Mouse (Mus musculus): Measurements from ENCODE around the gene Fam71f1. TPM values are rescaled to one million over a fixed set of nuclear protein-coding genes. Genes with fewer than 3 reads are reported as not detected.

The Fam71f1 gene
- polyA plus RNA-seq, 1 experiment from 2014 or later, result not detected

DNA sequence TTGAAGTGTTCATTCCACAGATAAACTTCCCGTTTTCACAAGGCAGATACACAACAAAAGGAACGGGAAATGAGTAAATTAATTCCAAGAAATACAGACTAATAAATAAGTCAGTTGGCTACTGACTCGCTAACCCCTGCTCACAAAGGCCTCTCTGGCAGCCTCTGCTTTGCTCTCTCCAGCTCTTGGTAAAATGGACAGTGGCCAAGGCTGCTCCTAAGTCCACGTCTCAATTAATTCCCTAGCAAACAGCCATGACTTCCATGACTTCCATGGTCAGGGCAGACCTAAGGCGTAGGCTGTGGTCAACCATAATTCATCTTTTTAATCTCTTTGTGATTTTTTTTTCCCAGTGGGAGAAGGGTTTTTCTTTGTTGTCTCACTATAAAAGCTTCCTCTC lies 31.0 kb upstream of the Fam71f1 start:
- no peak overlapping the region for H3K4me2 ChIP-seq (ENCODE audit: low read length)
- no peaks in the 10 kb centered on the region for H3K36me3 ChIP-seq (ENCODE audit: control insufficient read depth, insufficient read depth, low read length)
- no peak overlapping the region for H3K9ac ChIP-seq (ENCODE audit: low read depth, low read length)
- H3K27ac ChIP-seq (ENCODE audit: low read length), result no peak overlapping the region
- H3K4me3 ChIP-seq (ENCODE audit: low read depth, low read length), result no peak overlapping the region
- WGBS, result 27% methylated on average over 5 of the region's 5 CpGs
- H3K4me1 ChIP-seq (ENCODE audit: control insufficient read depth, insufficient read depth, low read length), result no peaks in the 10 kb centered on the region
- no peaks in the 10 kb centered on the region for H3K27me3 ChIP-seq (ENCODE audit: control insufficient read depth, insufficient read depth, low read depth, low read length)
- no peaks in the 10 kb centered on the region for H3K9me3 ChIP-seq (replicated peaks; ENCODE audit: control insufficient read depth, low read length, poor library complexity, severe bottlenecking)
- no peak for ATAC-seq

DNA sequence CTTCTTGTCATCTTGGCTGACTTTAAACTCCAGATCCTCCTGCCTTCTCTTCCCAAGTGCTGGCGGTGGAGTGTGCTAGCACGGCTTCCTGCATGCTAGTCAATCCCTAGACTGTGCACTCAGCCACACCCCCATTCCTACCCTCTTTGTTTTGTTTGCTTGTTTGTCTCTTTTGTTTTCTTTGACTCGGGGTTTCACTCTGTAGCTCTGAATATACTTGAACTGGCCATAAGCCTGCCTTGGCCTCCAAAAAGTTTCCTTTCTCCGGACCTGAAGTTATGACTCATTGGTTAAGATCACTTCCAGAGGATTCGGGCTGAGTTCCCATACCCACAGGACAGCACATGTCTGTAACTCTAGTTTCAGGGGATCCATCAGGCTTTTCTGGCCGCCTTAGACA lies 30.3 kb upstream of the Fam71f1 start:
- Histone ChIP-seq H3K27me3 (ENCODE audit: control insufficient read depth, insufficient read depth, low read depth, low read length) (no peaks in the 10 kb centered on the region), H3K4me3 (ENCODE audit: low read depth, low read length) (no peak overlapping the region), H3K4me1 (ENCODE audit: control insufficient read depth, insufficient read depth, low read length) (no peaks in the 10 kb centered on the region), H3K4me2 (ENCODE audit: low read length) (no peak overlapping the region), H3K27ac (ENCODE audit: low read length) (no peak overlapping the region), H3K9me3 (replicated peaks; ENCODE audit: control insufficient read depth, low read length, poor library complexity, severe bottlenecking) (no peaks in the 10 kb centered on the region), H3K36me3 (ENCODE audit: control insufficient read depth, insufficient read depth, low read length) (no peaks in the 10 kb centered on the region), H3K9ac (ENCODE audit: low read depth, low read length) (no peak overlapping the region)
- ATAC-seq, result no peak
- 60% methylated on average over 6 of the region's 6 CpGs for WGBS

DNA sequence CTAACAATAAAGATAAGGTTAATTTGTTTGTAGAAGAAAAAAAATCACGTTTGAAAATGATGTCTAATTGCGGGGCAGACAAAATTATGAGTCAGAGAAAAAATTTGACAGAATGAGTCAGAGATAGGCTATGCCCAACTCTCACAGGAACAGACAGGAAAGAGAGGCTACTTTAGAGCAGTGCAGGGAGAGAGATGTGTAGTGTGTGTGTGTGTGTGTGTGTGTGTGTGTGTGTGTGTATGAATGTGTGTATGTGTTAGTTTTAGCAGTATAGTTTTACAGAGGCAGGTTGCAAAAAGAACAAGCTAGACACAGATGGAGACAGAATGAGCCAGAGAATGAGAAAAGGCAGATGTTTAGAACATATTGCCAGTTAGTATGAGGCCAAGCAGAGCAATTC lies 19.8 kb upstream of the Fam71f1 start:
- H3K27ac ChIP-seq (ENCODE audit: low read length), result no peak overlapping the region
- no peak overlapping the region for H3K4me2 ChIP-seq (ENCODE audit: low read length)
- WGBS, result 74% methylated on average over 2 of the region's 2 CpGs
- H3K9ac ChIP-seq (ENCODE audit: low read depth, low read length), result no peak overlapping the region
- no peak for ATAC-seq
- no peaks in the 10 kb centered on the region for H3K4me1 ChIP-seq (ENCODE audit: control insufficient read depth, insufficient read depth, low read length)
- H3K9me3 ChIP-seq (replicated peaks; ENCODE audit: control insufficient read depth, low read length, poor library complexity, severe bottlenecking), result no peaks in the 10 kb centered on the region
- H3K27me3 ChIP-seq (ENCODE audit: control insufficient read depth, insufficient read depth, low read depth, low read length), result no peaks in the 10 kb centered on the region
- no peak overlapping the region for H3K4me3 ChIP-seq (ENCODE audit: low read depth, low read length)
- no peaks in the 10 kb centered on the region for H3K36me3 ChIP-seq (ENCODE audit: control insufficient read depth, insufficient read depth, low read length)

DNA sequence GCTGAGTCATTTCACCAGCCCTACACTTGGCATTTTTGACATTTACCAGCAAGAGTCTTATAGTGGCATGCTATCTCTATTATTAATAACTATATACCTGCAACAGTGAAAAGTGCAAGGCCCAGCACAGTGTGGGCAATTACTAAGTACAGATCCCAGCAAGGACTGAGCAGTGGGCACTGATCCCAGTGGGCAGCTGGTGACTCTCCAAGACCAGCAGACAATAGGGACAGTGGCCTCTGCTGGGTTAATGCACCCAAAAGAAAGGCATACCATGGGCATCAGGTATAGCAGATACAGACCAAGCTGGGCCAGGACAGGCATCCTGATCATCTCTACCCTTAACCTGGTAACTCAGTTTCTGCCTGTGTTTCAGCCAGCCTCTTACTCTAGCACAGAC lies 15.7 kb upstream of the Fam71f1 start:
- Histone ChIP-seq H3K4me3 (ENCODE audit: low read depth, low read length) (no peak overlapping the region), H3K27me3 (ENCODE audit: control insufficient read depth, insufficient read depth, low read depth, low read length) (no peaks in the 10 kb centered on the region), H3K9ac (ENCODE audit: low read depth, low read length) (no peak overlapping the region), H3K36me3 (ENCODE audit: control insufficient read depth, insufficient read depth, low read length) (no peaks in the 10 kb centered on the region), H3K4me2 (ENCODE audit: low read length) (no peak overlapping the region), H3K27ac (ENCODE audit: low read length) (no peak overlapping the region), H3K9me3 (replicated peaks; ENCODE audit: control insufficient read depth, low read length, poor library complexity, severe bottlenecking) (no peaks in the 10 kb centered on the region), H3K4me1 (ENCODE audit: control insufficient read depth, insufficient read depth, low read length) (no peaks in the 10 kb centered on the region)
- ATAC-seq, result no peak

DNA sequence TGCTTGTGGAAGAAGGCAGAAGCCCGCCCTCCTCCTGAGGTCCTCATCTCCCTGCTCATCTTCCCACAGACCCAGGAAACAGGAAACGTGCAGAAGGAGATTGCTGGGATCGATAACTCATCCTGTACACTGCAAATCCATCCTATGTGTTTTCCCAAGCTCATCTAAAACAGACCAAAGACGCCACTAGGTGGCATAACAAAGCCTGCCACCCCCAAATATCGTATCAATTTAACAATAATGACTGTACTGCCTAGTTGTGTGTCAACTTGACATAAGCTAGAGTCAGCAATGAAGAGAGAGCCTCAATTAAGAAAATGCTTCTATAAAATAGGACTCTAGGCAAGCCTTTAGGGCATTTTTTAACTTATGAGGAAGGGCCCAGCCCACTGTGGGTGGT lies 15.2 kb upstream of the Fam71f1 start:
- Histone ChIP-seq H3K27ac (ENCODE audit: low read length) (no peak overlapping the region), H3K4me1 (ENCODE audit: control insufficient read depth, insufficient read depth, low read length) (no peaks in the 10 kb centered on the region), H3K9ac (ENCODE audit: low read depth, low read length) (no peak overlapping the region), H3K27me3 (ENCODE audit: control insufficient read depth, insufficient read depth, low read depth, low read length) (no peaks in the 10 kb centered on the region), H3K36me3 (ENCODE audit: control insufficient read depth, insufficient read depth, low read length) (no peaks in the 10 kb centered on the region), H3K4me2 (ENCODE audit: low read length) (no peak overlapping the region), H3K4me3 (ENCODE audit: low read depth, low read length) (no peak overlapping the region), H3K9me3 (replicated peaks; ENCODE audit: control insufficient read depth, low read length, poor library complexity, severe bottlenecking) (no peaks in the 10 kb centered on the region)
- 53% methylated on average over 5 of the region's 5 CpGs for WGBS
- ATAC-seq, result no peak

DNA sequence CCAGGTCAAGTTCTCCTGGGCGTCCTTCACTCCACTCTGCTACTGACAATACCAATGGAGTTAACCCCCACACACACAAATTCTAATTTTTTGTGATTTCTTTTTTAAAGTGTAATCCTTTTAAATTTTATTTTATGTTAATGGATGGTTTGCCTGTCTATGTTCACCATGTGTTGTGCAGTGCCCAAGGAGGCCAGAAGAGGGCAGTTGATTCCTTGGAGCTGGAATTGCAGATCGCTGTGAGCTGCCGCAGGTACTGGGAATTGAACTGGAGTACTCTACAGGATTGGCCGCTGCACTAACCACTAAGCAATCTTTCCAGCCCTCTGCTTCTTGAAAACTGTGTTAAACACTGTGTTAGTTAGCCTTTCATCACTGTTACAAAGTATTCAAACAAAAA lies 13.5 kb upstream of the Fam71f1 start:
- H3K4me3 ChIP-seq (ENCODE audit: low read depth, low read length), result no peak overlapping the region
- no peak overlapping the region for H3K9ac ChIP-seq (ENCODE audit: low read depth, low read length)
- H3K36me3 ChIP-seq (ENCODE audit: control insufficient read depth, insufficient read depth, low read length), result no peaks in the 10 kb centered on the region
- WGBS, result 96% methylated on average over 4 of the region's 4 CpGs
- ATAC-seq, result no peak
- H3K27me3 ChIP-seq (ENCODE audit: control insufficient read depth, insufficient read depth, low read depth, low read length), result no peaks in the 10 kb centered on the region
- H3K9me3 ChIP-seq (replicated peaks; ENCODE audit: control insufficient read depth, low read length, poor library complexity, severe bottlenecking), result no peaks in the 10 kb centered on the region
- H3K4me1 ChIP-seq (ENCODE audit: control insufficient read depth, insufficient read depth, low read length), result no peaks in the 10 kb centered on the region
- no peak overlapping the region for H3K27ac ChIP-seq (ENCODE audit: low read length)
- no peak overlapping the region for H3K4me2 ChIP-seq (ENCODE audit: low read length)

DNA sequence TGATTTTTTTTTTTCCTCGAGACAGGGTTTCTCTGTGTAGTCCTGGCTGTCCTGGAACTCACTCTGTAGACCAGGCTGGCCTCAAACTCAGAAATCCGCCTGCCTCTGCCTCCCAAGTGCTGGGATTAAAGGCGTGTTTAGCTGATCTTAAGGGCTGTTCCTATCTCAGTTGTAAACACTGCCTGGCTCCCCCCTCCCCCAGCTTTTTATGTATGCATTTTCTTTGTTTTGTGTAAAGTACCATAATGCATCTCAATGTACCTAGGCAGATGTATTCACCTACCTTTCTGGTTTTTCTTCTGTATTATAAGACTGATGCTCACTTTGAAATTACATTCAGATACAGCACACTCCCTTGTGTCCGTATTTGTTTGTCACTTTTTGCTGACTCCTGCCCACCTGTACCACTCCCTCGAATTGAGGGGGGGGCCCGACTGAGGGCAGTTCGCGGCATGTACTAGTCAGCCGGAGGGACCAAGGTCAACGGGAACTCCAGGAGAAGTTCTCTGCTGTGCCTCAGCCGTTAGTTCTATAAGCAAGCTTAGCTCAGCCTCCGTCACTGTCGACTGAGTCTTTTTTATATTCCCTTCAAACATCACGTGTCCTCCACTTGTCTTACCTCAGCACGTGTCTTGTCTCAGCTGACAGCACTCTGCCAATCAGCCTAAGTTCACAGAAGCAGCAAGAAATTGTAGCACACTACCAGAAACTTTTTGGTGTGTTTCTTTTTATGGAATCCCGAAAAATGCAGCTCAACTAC lies 9.9 kb upstream of the Fam71f1 start:
- H3K4me1 ChIP-seq (ENCODE audit: control insufficient read depth, insufficient read depth, low read length), result no peaks in the 10 kb centered on the region
- H3K4me2 ChIP-seq (ENCODE audit: low read length), result no peak overlapping the region
- H3K36me3 ChIP-seq (ENCODE audit: control insufficient read depth, insufficient read depth, low read length), result no peaks in the 10 kb centered on the region
- ATAC-seq, result no peak
- H3K4me3 ChIP-seq (ENCODE audit: low read depth, low read length), result no peak overlapping the region
- 86% methylated on average over 16 of the region's 16 CpGs for WGBS
- no peak overlapping the region for H3K27ac ChIP-seq (ENCODE audit: low read length)
- no peak overlapping the region for H3K9ac ChIP-seq (ENCODE audit: low read depth, low read length)
- no peaks in the 10 kb centered on the region for H3K27me3 ChIP-seq (ENCODE audit: control insufficient read depth, insufficient read depth, low read depth, low read length)
- no peaks in the 10 kb centered on the region for H3K9me3 ChIP-seq (replicated peaks; ENCODE audit: control insufficient read depth, low read length, poor library complexity, severe bottlenecking)

DNA sequence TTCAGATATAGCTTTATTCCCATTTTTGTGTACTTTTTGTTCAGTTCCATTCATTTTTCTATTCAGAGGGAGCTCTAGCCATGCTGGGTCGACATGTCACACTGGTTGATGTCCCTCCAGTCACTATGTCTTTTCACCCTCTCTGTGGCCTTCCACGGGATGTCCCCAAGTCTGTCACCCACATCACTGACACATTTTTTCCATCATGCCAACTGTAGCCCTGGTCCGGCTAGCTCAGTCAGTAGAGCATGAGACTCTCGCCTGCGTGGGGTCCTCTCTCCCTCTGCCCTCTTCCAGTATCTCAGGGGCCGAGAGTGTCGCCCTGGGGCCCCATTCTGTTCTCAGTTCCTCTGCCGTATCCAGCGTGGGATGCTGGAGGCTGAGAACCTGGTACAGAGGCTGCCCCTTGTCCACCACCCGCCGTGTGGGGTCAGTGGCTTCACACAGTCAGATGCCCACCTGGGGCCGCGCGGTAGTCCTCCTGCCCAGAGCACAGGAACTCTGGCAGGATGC lies 5.2 kb upstream of the Fam71f1 start:
- Histone ChIP-seq H3K9me3 (replicated peaks; ENCODE audit: control insufficient read depth, low read length, poor library complexity, severe bottlenecking) (no peaks in the 10 kb centered on the region), H3K27me3 (ENCODE audit: control insufficient read depth, insufficient read depth, low read depth, low read length) (no peaks in the 10 kb centered on the region), H3K4me3 (ENCODE audit: low read depth, low read length) (no peak overlapping the region), H3K4me2 (ENCODE audit: low read length) (no peak overlapping the region), H3K4me1 (ENCODE audit: control insufficient read depth, insufficient read depth, low read length) (no peaks in the 10 kb centered on the region), H3K9ac (ENCODE audit: low read depth, low read length) (no peak overlapping the region), H3K27ac (ENCODE audit: low read length) (no peak overlapping the region), H3K36me3 (ENCODE audit: control insufficient read depth, insufficient read depth, low read length) (no peaks in the 10 kb centered on the region)
- WGBS, result 66% methylated on average over 14 of the region's 14 CpGs
- no peak for ATAC-seq

DNA sequence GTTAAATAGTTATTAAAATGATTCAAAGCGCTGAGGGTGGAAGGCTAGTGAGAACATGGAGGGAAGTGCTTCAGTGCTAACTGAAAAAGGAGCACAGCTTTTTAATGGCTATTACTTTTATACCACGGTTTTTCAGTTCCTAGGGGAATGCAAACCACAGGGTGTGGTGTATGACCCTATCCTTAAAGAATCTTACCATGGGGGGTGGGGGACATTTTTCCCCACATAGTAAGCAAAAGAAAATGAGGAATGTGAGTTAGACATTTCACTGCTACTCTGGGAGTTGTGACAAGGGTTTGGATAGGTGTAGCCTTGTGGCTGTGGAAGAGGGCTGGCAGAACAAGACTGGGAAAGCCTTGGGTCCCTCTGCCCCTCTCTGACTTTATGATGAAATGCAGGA lies 1.7 kb upstream of the Fam71f1 start:
- no peaks in the 10 kb centered on the region for H3K4me1 ChIP-seq (ENCODE audit: control insufficient read depth, insufficient read depth, low read length)
- 71% methylated on average over 2 of the region's 2 CpGs for WGBS
- no peaks in the 10 kb centered on the region for H3K9me3 ChIP-seq (replicated peaks; ENCODE audit: control insufficient read depth, low read length, poor library complexity, severe bottlenecking)
- no peak overlapping the region for H3K9ac ChIP-seq (ENCODE audit: low read depth, low read length)
- H3K36me3 ChIP-seq (ENCODE audit: control insufficient read depth, insufficient read depth, low read length), result no peaks in the 10 kb centered on the region
- no peak overlapping the region for H3K27ac ChIP-seq (ENCODE audit: low read length)
- no peak overlapping the region for H3K4me2 ChIP-seq (ENCODE audit: low read length)
- H3K27me3 ChIP-seq (ENCODE audit: control insufficient read depth, insufficient read depth, low read depth, low read length), result no peaks in the 10 kb centered on the region
- no peak for ATAC-seq
- H3K4me3 ChIP-seq (ENCODE audit: low read depth, low read length), result no peak overlapping the region
